Mouse (Mus musculus) limb, embryonic 14.5 days (tissue): ENCODE results near the gene Nacc2. TPM values are rescaled to one million over a fixed set of nuclear protein-coding genes. Genes with fewer than 3 reads are reported as not detected.

Source experiments
- ATAC-seq: fragments of 200-750 bp; cut with Nextera tagmentation; 2 replicates; pipeline ENCODE4 v1.8.0; 2017; ENCODE audit warnings: low read depth, moderate number of reproducible peaks, moderate TSS enrichment; ENCODE audit not compliant: low FRiP score
- DNase-seq: peaks from one replicate; pipeline ENCODE4 v3.0.0-alpha.2; 2015; ENCODE audit warnings: low spot score
- H3K27ac ChIP-seq: fragments of 300-500 bp; sonication (generic); replicated peaks from 2 replicates; pipeline ENCODE4 v1.5.1; 2014; ENCODE audit warnings: low read depth, mild to moderate bottlenecking, low read length, moderate library complexity, mixed read lengths
- H3K27me3 ChIP-seq: fragments of 300-500 bp; sonication (generic); 2 replicates; pipeline ENCODE4 v1.6.1; 2014; ENCODE audit warnings: low read length, mixed read lengths; ENCODE audit not compliant: control insufficient read depth, insufficient read depth
- H3K36me3 ChIP-seq: fragments of 300-500 bp; sonication (generic); 2 replicates; pipeline ENCODE4 v1.6.1; 2014; ENCODE audit warnings: mild to moderate bottlenecking, low read length, moderate library complexity, mixed read lengths; ENCODE audit not compliant: control insufficient read depth, insufficient read depth
- H3K4me1 ChIP-seq: fragments of 300-500 bp; sonication (generic); 2 replicates; pipeline ENCODE4 v1.6.1; 2014; ENCODE audit warnings: antibody characterized with exemption, low read length, mixed read lengths; ENCODE audit not compliant: control insufficient read depth, insufficient read depth
- H3K4me2 ChIP-seq: fragments of 300-500 bp; sonication (generic); replicated peaks from 2 replicates; pipeline ENCODE4 v1.6.1; 2014; ENCODE audit warnings: low read depth, mild to moderate bottlenecking, low read length, moderate library complexity; ENCODE audit not compliant: severe bottlenecking
- H3K4me3 ChIP-seq: fragments of 300-500 bp; sonication (generic); replicated peaks from 2 replicates; pipeline ENCODE4 v1.5.1; 2014; ENCODE audit warnings: low read length
- H3K9ac ChIP-seq: fragments of 300-500 bp; sonication (generic); 2 replicates; pipeline ENCODE4 v1.6.1; 2014; ENCODE audit warnings: mild to moderate bottlenecking, low read depth, low read length, moderate library complexity; ENCODE audit not compliant: severe bottlenecking
- H3K9me3 ChIP-seq: fragments of 300-500 bp; sonication (generic); 2 replicates; pipeline ENCODE4 v1.6.1; 2016; ENCODE audit warnings: low read length; ENCODE audit not compliant: control insufficient read depth
- POLR2A ChIP-seq: fragments of 200-500 bp; IDR thresholded peaks from 2 replicates; pipeline ENCODE4 v1.8.0; 2012; ENCODE audit warnings: inconsistent platforms, mild to moderate bottlenecking, moderate library complexity, borderline replicate concordance; ENCODE audit not compliant: insufficient read depth, insufficient read length; ENCODE audit errors: extremely low read depth
- WGBS: fragments of 180-500 bp; shearing (Covaris S2); extraction: QIAGEN DNeasy Blood & Tissue Kit; methylation state at CpG from one replicate; pipeline ENCODE4 v1.1.7; 2014; 5-methylcytosine and 5-hydroxymethylcytosine counted together
- polyA plus RNA-seq, 2 experiments: library from polyadenylated mRNA; depleted of rRNA in 1 of 2; stranded (reverse) in 1 of 2; unstranded in 1 of 2; fragments of >200 nt; fragmentation: Nextera tagmentation in 1 of 2; extraction: Ambion mirVana in 1 of 2; gene quantifications; 2 replicates each; pipeline versions ENCODE4 v1.2.1 to v1.2.3; 2012 to 2014

Gene Nacc2
- 6.4 and 11.8 TPM in 2 replicates for polyA plus RNA-seq (2012; rRNA removed)
- 5.0 and 5.3 TPM in 2 replicates for polyA plus RNA-seq (2014; fragmentation: Nextera tagmentation; extraction: Ambion mirVana)

DNA sequence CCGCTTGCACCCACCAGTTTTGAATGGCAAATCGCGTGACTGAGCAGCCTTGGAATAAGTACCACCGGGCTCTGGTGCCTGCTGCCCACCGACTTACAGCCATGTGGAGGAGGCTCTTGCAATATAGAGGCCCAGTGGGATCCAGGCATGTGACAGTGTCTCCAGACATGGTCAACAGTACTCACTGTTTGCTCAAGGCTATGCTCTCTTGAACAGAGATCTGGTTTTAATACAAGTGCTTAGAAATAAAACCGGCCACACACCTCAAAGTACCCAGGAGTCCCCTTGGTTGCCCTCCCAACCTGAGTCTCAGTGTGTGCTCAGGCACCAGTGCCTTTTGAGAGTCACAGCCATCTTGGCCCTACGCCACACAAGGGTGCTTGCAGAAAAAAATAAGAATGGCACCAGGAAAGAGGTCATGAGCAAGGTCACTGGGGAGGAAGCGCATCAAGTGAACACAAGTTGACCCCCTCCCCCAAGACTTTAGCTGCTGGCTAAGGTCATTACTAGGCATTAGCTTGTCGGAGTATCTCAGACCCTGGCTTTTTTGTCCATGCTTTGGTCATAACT is at the start of gene Nacc2:
Nacc2 (minus strand) TSS at position 142 of the 570 bp plus-strand sequence.
- Histone ChIP-seq H3K27me3 (peaks cover 18% of the 10 kb centered on the region; the same call in 1 of the 2 replicates), H3K4me3 (peak within 1 kb of the TSS; percentile 72), H3K9me3 (no peaks in the 10 kb centered on the region), H3K4me1 (peaks cover 13% of the 10 kb centered on the region), H3K36me3 (no peaks in the 10 kb centered on the region), H3K27ac (no peak within 1 kb of the TSS), H3K4me2 (peak within 1 kb of the TSS; percentile 95), H3K9ac (peak within 1 kb of the TSS; percentile 72)
- no peak for ATAC-seq
- WGBS = 20% methylated on average over 9 of the region's 9 CpGs
- no peak for DNase-seq
- no peak for TF ChIP-seq POLR2A

DNA sequence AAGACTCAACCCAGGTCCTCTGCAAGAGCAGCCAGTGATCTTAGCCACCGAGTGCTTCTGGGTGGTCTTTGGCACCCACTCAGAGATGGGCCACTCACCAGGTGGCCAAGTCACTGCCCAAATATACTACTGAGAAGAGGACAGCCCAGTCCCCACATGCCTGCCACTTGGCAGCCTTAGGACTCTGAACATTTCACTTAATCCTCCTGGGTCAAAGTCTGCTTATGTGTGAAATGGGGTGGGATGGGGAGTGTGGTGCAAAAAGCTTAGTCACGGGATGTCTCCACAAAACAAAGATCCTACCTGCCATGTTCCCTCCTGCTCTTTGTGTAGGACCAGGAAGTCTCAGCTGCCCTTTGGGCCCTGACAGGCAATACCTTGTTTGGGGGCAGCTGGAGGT is 49.1 kb upstream of the Nacc2 start:
- ATAC-seq (no peak), DNase-seq (no peak)
- Histone ChIP-seq H3K36me3 (no peaks in the 10 kb centered on the region), H3K4me3 (no peak overlapping the region), H3K4me1 (no peaks in the 10 kb centered on the region), H3K27ac (no peak overlapping the region), H3K9me3 (no peaks in the 10 kb centered on the region), H3K27me3 (no peaks in the 10 kb centered on the region), H3K9ac (no peak overlapping the region), H3K4me2 (no peak overlapping the region)
- TF ChIP-seq POLR2A = no peak
- 76% methylated on average over 2 of the region's 2 CpGs for WGBS

DNA sequence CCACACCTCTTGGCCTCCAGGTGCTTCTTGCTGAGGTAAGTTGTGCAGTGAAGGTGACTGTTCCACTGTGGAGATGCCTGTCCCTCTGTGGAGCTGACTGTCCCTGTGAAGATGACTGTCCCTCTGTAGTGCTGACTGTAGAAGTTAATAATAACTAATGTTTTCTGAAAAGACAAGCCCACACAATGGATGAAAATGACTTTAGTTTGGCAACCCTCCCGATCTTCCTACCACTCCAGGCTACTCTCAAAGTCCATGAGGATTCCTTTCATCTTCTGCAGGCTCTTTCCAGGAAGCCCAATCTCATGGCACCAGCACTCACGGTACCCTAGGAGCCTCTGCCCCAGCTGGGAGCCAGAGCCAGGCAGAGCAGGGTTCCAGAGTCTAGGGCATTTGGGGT is 47.4 kb upstream of the Nacc2 start:
- Histone ChIP-seq H3K4me3 (no peak overlapping the region), H3K4me2 (no peak overlapping the region), H3K4me1 (no peaks in the 10 kb centered on the region), H3K9me3 (no peaks in the 10 kb centered on the region), H3K27ac (no peak overlapping the region), H3K36me3 (no peaks in the 10 kb centered on the region), H3K27me3 (no peaks in the 10 kb centered on the region), H3K9ac (no peak overlapping the region)
- WGBS = 45% methylated on average over 2 of the region's 2 CpGs
- no peak for DNase-seq
- no peak for TF ChIP-seq POLR2A
- no peak for ATAC-seq

DNA sequence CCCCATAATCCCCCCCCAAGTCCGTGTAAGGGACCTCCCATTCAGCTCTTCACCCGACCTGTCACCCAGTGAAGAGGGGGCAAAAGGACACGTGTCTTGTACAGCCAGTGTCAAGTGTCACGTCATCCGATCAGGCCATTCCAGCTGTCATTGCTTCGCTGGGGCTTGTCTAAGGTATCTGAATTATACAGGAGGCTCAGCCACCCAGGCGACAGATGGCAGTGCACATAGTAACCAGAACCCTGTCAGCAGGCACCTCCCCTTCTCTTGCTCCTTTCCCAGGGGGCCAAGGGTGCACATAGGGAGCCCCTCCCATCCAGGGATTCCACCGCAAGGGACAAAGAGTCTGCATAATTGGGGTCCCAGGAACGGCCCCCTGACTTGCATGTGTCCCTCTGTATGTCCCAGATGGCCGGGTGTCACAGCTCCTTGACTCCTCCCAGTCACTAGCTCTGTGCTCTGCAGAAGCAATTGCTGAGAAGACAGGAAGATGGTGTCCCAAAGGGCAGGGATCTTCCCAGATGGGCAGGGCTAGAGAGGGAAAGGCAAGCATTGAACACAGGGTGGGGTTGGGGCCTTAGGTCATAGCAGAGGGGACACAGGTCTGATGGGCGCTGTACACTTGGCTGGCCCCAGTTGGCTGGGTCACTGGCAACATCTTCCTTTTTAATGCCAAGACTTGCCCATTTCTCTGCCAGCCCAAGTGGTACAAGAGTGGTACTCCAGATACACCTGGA is 46.0 kb upstream of the Nacc2 start:
- no peak for TF ChIP-seq POLR2A
- Histone ChIP-seq H3K27me3 (no peaks in the 10 kb centered on the region), H3K4me3 (no peak overlapping the region), H3K4me2 (no peak overlapping the region), H3K36me3 (no peaks in the 10 kb centered on the region), H3K9ac (no peak overlapping the region), H3K9me3 (no peaks in the 10 kb centered on the region), H3K27ac (no peak overlapping the region), H3K4me1 (no peaks in the 10 kb centered on the region)
- peak; percentile 7 for DNase-seq
- 26% methylated on average over 11 of the region's 11 CpGs for WGBS
- peak; percentile 78 for ATAC-seq

DNA sequence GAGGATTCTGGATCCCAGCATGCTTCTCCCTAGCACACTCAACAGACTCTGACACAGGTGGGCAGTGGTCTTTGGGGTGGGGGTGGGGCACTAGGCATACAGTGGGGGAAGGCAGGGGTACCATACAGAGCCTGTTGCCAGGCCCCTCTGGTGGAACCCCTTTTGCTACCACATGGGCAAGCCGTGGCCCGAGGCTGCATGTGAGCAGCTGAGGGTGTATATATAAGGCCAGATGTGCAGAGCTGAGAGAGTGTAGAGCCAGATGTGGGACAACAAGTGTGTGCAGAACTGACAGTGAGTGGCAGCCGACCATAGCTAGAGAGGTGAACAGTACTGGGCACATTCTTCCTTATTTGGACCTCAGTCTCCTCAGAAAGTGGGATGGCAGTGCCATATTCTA is 43.9 kb upstream of the Nacc2 start:
- no peak overlapping the region for H3K4me3 ChIP-seq
- no peak overlapping the region for H3K4me2 ChIP-seq
- WGBS = 60% methylated on average over 3 of the region's 3 CpGs
- ATAC-seq (no peak), DNase-seq (no peak)
- no peaks in the 10 kb centered on the region for H3K27me3 ChIP-seq
- no peaks in the 10 kb centered on the region for H3K9me3 ChIP-seq
- no peak for TF ChIP-seq POLR2A
- no peaks in the 10 kb centered on the region for H3K36me3 ChIP-seq
- no peaks in the 10 kb centered on the region for H3K4me1 ChIP-seq
- H3K9ac ChIP-seq = no peak overlapping the region
- no peak overlapping the region for H3K27ac ChIP-seq
